Mouse (Mus musculus): ENCODE measurements around the gene Tm4sf4.

DNA sequence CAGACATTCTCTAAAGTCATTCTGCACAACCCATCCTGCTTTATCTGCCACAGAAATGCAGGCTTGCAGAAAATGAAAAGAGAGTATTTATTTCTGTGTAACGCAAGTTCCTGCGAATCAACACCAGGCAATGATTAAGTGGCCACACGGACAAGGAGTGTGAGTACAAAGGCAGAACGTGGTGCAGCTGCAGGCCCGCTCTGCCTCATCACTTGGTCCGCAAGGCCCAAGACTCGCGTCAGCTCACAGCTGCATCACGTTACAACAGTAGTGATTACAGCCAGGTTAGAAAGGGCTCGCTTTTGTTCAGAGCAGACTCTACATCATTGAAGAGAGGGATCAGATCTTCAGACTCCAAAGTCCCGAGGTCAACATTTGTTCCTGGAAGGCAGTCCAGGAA is 33.5 kb downstream of the Tm4sf4 start:
- TF ChIP-seq GATA1 (IDR thresholded peaks at IDR 0.05; ENCODE audit: borderline replicate concordance, low read length) (no peak), TAL1 (conservative IDR thresholded peaks at IDR 0.05; ENCODE audit: low read depth, low read length) (no peak), CTCF (IDR thresholded peaks at IDR 0.05; ENCODE audit: low read depth, low read length) (no peak), GATA2 (IDR thresholded peaks at IDR 0.05; ENCODE audit: borderline replicate concordance, low read depth, low read length) (no peak), POLR2AphosphoS5 (IDR thresholded peaks at IDR 0.05; ENCODE audit: insufficient replicate concordance, low read depth, low read length) (no peak)

Data from G1E (cell line).